Mouse (Mus musculus) lung, embryonic 16.5 days (tissue): ENCODE data around the gene Nfyc. TPM values are rescaled to one million over a fixed set of nuclear protein-coding genes. Genes with fewer than 3 reads are reported as not detected.

Experiments used
- ATAC-seq: fragments of 200-750 bp; cut with Nextera tagmentation; 2 replicates; pipeline ENCODE4 v1.8.0; 2017; ENCODE audit warnings: low read depth, mild to moderate bottlenecking, moderate library complexity
- H3K27ac ChIP-seq: fragments of 300-500 bp; sonication (generic); 2 replicates; pipeline ENCODE4 v1.5.1; 2014; ENCODE audit warnings: mild to moderate bottlenecking, control low read depth, low read length
- H3K27me3 ChIP-seq: fragments of 300-500 bp; sonication (generic); 2 replicates; pipeline ENCODE4 v1.6.1; 2014; ENCODE audit warnings: low read depth, low read length, mixed read lengths; ENCODE audit not compliant: control insufficient read depth, insufficient read depth
- H3K36me3 ChIP-seq: fragments of 300-500 bp; sonication (generic); 2 replicates; pipeline ENCODE4 v1.6.1; 2014; ENCODE audit warnings: low read length; ENCODE audit not compliant: control insufficient read depth, insufficient read depth
- H3K4me1 ChIP-seq: fragments of 300-500 bp; sonication (generic); replicated peaks from 2 replicates; pipeline ENCODE4 v1.6.1; 2014; ENCODE audit warnings: low read length, mixed read lengths; ENCODE audit not compliant: control insufficient read depth, insufficient read depth
- H3K4me2 ChIP-seq: fragments of 300-500 bp; sonication (generic); 2 replicates; pipeline ENCODE4 v1.6.1; 2014; ENCODE audit warnings: low read depth, low read length, control low read depth
- H3K4me3 ChIP-seq: fragments of 300-500 bp; sonication (generic); 2 replicates; pipeline ENCODE4 v1.5.1; 2014; ENCODE audit warnings: mild to moderate bottlenecking, low read length, control low read depth
- H3K9ac ChIP-seq: fragments of 300-500 bp; sonication (generic); 2 replicates; pipeline ENCODE4 v1.6.1; 2014; ENCODE audit warnings: low read length, control low read depth
- H3K9me3 ChIP-seq: fragments of 300-500 bp; sonication (generic); 2 replicates; pipeline ENCODE4 v1.6.1; 2016; ENCODE audit warnings: low read length; ENCODE audit not compliant: control insufficient read depth
- WGBS: fragments of 180-500 bp; shearing (Covaris S2); extraction: QIAGEN DNeasy Blood & Tissue Kit; methylation state at CpG from one replicate; pipeline ENCODE4 v1.1.7; 2014; 5-methylcytosine and 5-hydroxymethylcytosine counted together
- polyA plus RNA-seq: library from polyadenylated mRNA; unstranded; fragments of >200 nt; fragmentation: Nextera tagmentation; extraction: Ambion mirVana; gene quantifications from 2 replicates; pipeline ENCODE4 v1.2.1, GENCODE M21; 2015

The Nfyc gene
- polyA plus RNA-seq, 1 experiment from 2014 or later: 96.5 TPM

DNA sequence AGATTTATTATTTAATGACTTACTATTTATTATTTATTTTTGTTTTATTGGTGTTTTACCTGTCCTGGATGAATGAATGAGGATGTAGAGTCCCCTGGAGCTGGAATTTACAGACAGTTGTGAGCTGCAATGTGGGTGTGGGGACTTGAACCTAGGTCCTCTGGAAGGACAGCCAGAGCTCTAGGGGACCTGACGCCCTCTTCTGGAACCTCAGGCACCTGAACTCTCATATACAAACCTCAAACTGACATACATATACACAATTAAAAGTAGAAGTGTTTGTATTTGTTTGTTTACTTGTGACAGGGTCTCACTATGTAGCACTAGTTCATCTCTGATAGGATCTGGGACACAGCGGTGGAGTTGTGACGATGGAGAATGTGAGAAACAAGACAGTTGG, 10.0 kb upstream of the Nfyc start:
- no peak overlapping the region for H3K4me2 ChIP-seq
- no peaks in the 10 kb centered on the region for H3K27me3 ChIP-seq
- H3K9me3 ChIP-seq: no peaks in the 10 kb centered on the region
- no peaks in the 10 kb centered on the region for H3K4me1 ChIP-seq
- no peak for ATAC-seq
- no peak overlapping the region for H3K27ac ChIP-seq
- no peak overlapping the region for H3K4me3 ChIP-seq
- 81% methylated on average over 3 of the region's 3 CpGs for WGBS
- H3K9ac ChIP-seq: no peak overlapping the region
- H3K36me3 ChIP-seq: no peaks in the 10 kb centered on the region

DNA sequence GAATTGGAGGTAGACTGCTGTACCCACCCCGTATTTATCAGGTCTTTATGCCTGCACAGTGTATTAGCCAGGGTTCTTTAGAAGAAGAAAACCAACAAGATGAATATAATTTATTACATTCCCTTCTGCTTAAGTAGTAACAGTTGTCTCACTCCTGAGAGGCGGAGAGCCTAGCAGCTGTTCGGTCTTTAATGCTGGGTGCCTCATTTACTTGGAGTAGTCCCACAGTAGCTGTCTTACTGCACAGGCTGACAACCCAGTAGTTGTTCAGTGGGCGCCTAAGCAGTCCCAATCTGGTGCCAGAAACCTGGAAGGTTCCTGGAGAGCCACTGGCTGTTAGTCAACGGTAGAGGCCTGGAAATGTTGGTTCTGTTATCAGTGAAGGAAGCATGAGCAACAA, 605 bp downstream of the Nfyc start:
- H3K9me3 ChIP-seq: no peaks in the 10 kb centered on the region
- no peak overlapping the region for H3K9ac ChIP-seq
- H3K4me2 ChIP-seq: no peak overlapping the region
- H3K27me3 ChIP-seq: no peaks in the 10 kb centered on the region
- no peak overlapping the region for H3K4me3 ChIP-seq
- no peaks in the 10 kb centered on the region for H3K36me3 ChIP-seq
- no peak for ATAC-seq
- no peak overlapping the region for H3K27ac ChIP-seq
- WGBS: 70% methylated on average over 5 of the region's 5 CpGs
- H3K4me1 ChIP-seq: no peaks in the 10 kb centered on the region

DNA sequence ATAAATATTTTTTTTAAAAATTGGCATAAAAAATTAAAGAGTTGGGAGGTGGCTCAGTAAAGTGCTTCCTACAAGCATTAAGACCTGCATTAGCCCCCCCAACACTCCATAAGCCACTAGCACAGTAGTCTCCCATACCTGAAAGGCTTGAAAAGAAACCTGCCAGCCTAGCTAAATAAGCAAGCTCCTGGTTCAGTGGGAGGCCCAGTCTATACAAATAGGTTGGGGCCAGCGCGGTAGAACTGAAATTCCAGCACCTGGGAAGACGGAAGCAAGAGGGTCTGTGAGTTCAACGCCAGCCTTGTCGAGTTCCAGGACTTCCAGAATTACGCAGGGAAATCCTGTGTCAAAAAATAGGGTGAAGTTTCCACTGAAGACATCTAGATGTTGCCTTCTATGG, 5.0 kb downstream of the Nfyc start:
- ATAC-seq: no peak
- Histone ChIP-seq H3K9ac (no peak overlapping the region), H3K4me3 (no peak overlapping the region), H3K27ac (peak overlapping the region; percentile 99; the same call in 1 of the 2 replicates), H3K4me1 (peaks cover 9% of the 10 kb centered on the region), H3K4me2 (peak overlapping the region; percentile 65; the same call in 1 of the 2 replicates), H3K36me3 (no peaks in the 10 kb centered on the region), H3K9me3 (no peaks in the 10 kb centered on the region), H3K27me3 (no peaks in the 10 kb centered on the region)
- 88% methylated on average over 6 of the region's 6 CpGs for WGBS

DNA sequence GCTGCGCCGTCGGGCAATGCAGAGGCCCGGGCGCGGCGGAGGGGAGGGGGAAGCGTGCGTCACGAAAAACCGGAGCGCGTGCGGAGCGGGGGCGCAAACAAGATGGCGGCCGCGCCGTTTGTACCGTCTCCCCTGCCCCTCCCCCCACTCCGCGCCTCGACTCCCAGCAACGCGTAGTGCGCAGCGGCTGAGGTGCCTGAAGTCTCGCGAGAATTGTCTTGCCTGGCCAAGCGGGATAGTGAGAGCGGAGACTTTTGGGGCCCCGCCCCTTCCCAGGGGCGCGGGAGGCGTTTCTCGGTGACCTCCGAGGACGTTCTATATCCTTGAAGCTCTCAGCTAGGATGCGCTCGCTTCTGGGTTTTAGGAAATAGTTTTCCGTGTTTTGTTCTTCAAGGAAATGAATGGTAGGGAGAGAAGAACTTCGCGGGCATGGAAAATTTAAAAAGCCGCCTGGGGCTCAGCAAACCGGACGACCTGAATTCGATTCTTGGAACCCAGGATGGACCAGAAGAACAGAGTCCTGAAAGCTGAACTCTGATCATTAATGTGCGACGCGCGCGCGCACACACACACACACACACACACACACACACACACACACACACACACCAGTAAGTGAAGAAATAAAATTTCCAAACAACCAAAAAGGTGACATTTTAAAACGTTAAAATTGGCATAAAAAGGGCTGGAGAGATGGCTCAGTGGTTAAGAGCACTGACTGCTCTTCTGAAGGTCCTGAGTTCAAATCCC, 5.6 kb downstream of the Nfyc start:
- Histone ChIP-seq H3K9me3 (no peaks in the 10 kb centered on the region), H3K9ac (peak overlapping the region; percentile 99), H3K4me2 (peak overlapping the region; percentile 83), H3K4me1 (peaks cover 9% of the 10 kb centered on the region), H3K27me3 (no peaks in the 10 kb centered on the region), H3K36me3 (no peaks in the 10 kb centered on the region), H3K27ac (peak overlapping the region; percentile 99), H3K4me3 (peak overlapping the region; percentile 63)
- peak; percentile 97 for ATAC-seq
- under 1% methylated on average over 34 of the region's 55 CpGs for WGBS

DNA sequence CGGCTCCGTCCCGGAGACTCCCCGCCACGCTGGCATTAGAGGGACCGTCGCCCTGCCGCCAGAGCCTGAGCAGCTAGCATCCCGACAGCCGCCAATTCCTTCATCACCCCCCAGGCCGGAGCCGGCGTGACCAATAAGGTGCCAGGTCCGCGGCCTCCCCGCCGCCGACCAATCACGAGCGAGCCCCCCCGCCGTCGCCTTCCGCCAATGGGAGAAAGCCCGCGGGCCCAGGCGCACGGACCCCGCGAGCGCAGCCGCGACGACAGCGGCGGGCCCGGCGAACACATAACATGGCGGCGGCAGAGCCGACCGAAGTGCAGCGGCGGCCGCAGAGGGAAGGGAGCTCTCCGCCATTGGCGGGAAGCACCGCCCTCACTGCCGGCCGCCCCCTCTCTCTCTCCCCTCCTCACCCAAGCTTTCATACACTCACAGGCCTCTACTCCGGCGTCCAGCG, 6.2 kb downstream of the Nfyc start:
- Histone ChIP-seq H3K9me3 (no peaks in the 10 kb centered on the region), H3K9ac (peak overlapping the region; percentile 99), H3K27me3 (no peaks in the 10 kb centered on the region), H3K27ac (peak overlapping the region; percentile 99), H3K4me2 (peak overlapping the region; percentile 83), H3K36me3 (no peaks in the 10 kb centered on the region), H3K4me3 (peak overlapping the region; percentile 63), H3K4me1 (peaks cover 9% of the 10 kb centered on the region)
- ATAC-seq: peak; percentile 97
- under 1% methylated on average over 44 of the region's 53 CpGs for WGBS

DNA sequence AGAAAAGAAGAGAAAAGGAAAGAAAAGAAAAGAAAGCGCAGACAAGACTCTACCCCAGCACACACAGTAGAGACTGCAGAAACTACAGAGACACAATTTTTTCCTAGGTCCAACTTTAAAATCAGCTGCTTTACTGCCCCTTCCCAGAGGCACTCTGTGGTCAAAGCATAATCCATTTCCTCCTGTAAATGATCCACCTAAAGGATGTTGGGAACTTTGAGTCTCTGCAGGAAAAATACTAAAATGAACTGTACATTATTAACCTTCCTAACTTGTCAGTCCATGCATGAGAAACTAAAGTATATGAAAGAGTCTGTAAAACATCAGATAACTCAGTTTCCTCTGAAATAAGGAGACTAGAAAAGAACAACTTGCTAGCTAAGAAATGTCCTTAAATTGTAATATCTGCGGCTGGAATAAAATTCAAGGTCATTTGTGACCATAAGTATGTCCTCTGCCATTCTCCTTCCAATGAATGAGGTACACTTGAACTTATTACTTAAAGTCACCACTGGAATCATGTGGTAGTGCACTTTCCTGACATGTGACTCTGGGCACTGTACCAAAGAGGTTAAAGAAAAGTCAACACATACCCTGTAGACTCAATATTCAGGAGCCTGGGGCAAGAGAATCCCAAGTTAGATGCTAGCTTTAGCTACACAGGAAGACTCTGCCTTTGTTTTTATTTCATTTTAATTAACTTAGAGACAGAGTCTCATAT, 9.0 kb downstream of the Nfyc start:
- ATAC-seq: no peak
- Histone ChIP-seq H3K9ac (no peak overlapping the region), H3K27ac (no peak overlapping the region), H3K4me2 (no peak overlapping the region), H3K36me3 (no peaks in the 10 kb centered on the region), H3K4me1 (peaks cover 23% of the 10 kb centered on the region), H3K4me3 (no peak overlapping the region), H3K9me3 (no peaks in the 10 kb centered on the region), H3K27me3 (no peaks in the 10 kb centered on the region)
- WGBS: 87% methylated on average over 2 of the region's 2 CpGs

DNA sequence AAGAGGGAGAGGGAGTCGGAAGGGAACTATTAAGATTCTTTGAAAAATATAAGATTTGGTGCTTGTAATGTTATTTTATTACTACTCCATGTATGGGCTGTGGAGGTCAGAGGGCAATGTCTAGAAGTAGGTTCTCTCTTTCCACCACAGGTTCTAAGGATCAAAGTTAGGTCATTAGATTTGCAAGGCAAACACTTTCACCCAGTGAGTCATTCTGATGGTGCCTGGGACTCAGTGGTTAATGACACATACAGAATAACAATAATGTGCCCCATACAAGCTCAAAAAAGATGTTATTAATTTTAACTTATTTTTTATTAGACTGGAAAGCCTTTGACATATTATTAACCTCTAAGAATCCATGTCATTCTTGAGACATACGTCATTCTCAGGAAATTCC, 11.5 kb downstream of the Nfyc start:
- Histone ChIP-seq H3K9ac (no peak overlapping the region), H3K4me3 (no peak overlapping the region), H3K27ac (no peak overlapping the region), H3K36me3 (no peaks in the 10 kb centered on the region), H3K9me3 (no peaks in the 10 kb centered on the region), H3K4me1 (peaks cover 29% of the 10 kb centered on the region), H3K4me2 (no peak overlapping the region), H3K27me3 (no peaks in the 10 kb centered on the region)
- ATAC-seq: no peak
- 85% methylated on average over 2 of the region's 2 CpGs for WGBS

DNA sequence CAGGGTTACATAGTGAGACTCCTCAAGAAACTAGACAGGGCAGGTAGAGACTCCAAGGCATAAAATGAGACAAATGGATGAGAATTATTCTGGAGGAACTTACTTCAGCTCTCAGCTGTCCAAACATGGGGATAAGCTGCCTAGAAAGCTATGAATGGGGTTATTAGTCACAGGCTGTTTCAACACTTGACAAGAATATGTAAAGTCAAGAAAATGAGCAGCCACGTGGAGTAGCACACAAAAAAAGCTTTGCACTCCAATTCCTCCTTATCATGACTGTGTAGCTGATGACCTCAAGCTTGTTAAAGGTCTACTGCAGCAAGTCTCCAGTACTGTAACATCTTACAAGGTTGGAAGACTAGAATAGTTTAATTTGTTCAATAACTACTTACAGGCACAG, 12.1 kb downstream of the Nfyc start:
- Histone ChIP-seq H3K36me3 (no peaks in the 10 kb centered on the region), H3K9me3 (no peaks in the 10 kb centered on the region), H3K4me2 (no peak overlapping the region), H3K27me3 (no peaks in the 10 kb centered on the region), H3K9ac (no peak overlapping the region), H3K27ac (no peak overlapping the region), H3K4me3 (no peak overlapping the region), H3K4me1 (peaks cover 29% of the 10 kb centered on the region)
- WGBS: 11% methylated on average over 1 of the region's 1 CpGs
- ATAC-seq: no peak

DNA sequence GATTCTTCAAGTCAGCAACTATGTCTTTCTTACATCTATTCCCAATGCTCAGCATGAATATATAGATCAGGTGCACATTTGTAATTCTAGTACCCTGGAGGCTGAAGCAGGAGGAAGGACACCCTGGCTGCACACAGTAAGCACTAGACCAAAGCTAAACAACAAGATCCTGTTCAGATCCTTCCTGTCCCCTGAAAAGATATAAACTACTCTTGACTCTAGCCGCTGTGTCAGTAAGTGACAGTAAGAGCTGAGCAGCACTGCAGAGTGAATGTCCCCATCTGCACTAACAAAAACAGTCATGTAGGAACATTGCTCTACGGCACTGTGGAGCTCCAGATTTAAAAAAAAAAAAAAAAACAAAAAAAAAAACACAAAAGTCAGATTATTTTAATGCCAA, 13.4 kb downstream of the Nfyc start:
- H3K36me3 ChIP-seq: no peaks in the 10 kb centered on the region
- H3K27ac ChIP-seq: peak overlapping the region; percentile 72
- H3K4me2 ChIP-seq: no peak overlapping the region
- no peak overlapping the region for H3K4me3 ChIP-seq
- ATAC-seq: 0 out of 2 replicates have a peak, but pooled peaks have one; percentile 19
- H3K9me3 ChIP-seq: no peaks in the 10 kb centered on the region
- H3K9ac ChIP-seq: no peak overlapping the region
- 50% methylated on average over 2 of the region's 2 CpGs for WGBS
- peaks cover 30% of the 10 kb centered on the region for H3K4me1 ChIP-seq
- H3K27me3 ChIP-seq: no peaks in the 10 kb centered on the region
